Mouse (Mus musculus) kidney, postnatal 14 days (tissue): ENCODE results near the gene Gm45062.
"Not testable (repeated sequence)": the region's sequence is repeated elsewhere in the genome, so short reads cannot be mapped to it uniquely, and the experiment has no call there.

Source experiments
- DNase-seq: peaks from one replicate; pipeline ENCODE4 v3.0.0; 2022; ENCODE audit warnings: mixed read lengths

Gene Gm45062

GRCm38 (mm10) chr6:8511447-8511846, 252.2 kb downstream of the Gm45062 start:
- no peak for DNase-seq

GRCm38 (mm10) chr6:8512416-8512815, 253.2 kb downstream of the Gm45062 start:
- no peak for DNase-seq

- no peak for DNase-seq
Observed at GRCm38 (mm10) chr6:8519687-8520086, 260.4 kb downstream of the Gm45062 start.

GRCm38 (mm10) chr6:8521231-8521630, 262.0 kb downstream of the Gm45062 start:
- DNase-seq: no peak

- no peak for DNase-seq
Observed at GRCm38 (mm10) chr6:8524717-8525116, 265.5 kb downstream of the Gm45062 start.

GRCm38 (mm10) chr6:8531104-8531894, 272.0 kb downstream of the Gm45062 start:
- no peak for DNase-seq

- no peak for DNase-seq
Observed at GRCm38 (mm10) chr6:8536944-8537343, 277.7 kb downstream of the Gm45062 start.

GRCm38 (mm10) chr6:8541531-8541930, 282.3 kb downstream of the Gm45062 start:
- not testable (repeated sequence) for DNase-seq

GRCm38 (mm10) chr6:8544822-8545221, 285.6 kb downstream of the Gm45062 start:
- no peak for DNase-seq

GRCm38 (mm10) chr6:8545780-8546179, 286.5 kb downstream of the Gm45062 start:
- DNase-seq: no peak

- no peak for DNase-seq
Observed at GRCm38 (mm10) chr6:8551155-8551554, 291.9 kb downstream of the Gm45062 start.

- no peak for DNase-seq
Observed at GRCm38 (mm10) chr6:8556849-8557571, 297.8 kb downstream of the Gm45062 start.

GRCm38 (mm10) chr6:8560682-8561081, 301.4 kb downstream of the Gm45062 start:
- DNase-seq: no peak

GRCm38 (mm10) chr6:8582377-8582776, 323.1 kb downstream of the Gm45062 start:
- no peak for DNase-seq

GRCm38 (mm10) chr6:8583892-8584291, 324.6 kb downstream of the Gm45062 start:
- DNase-seq: no peak

- peak; percentile 9 for DNase-seq
Observed at GRCm38 (mm10) chr6:8591665-8592064, 332.4 kb downstream of the Gm45062 start.

GRCm38 (mm10) chr6:8617369-8617768, 358.1 kb downstream of the Gm45062 start:
- no peak for DNase-seq

GRCm38 (mm10) chr6:8619582-8620350, 360.5 kb downstream of the Gm45062 start:
- DNase-seq: no peak

GRCm38 (mm10) chr6:8623045-8623444, 363.8 kb downstream of the Gm45062 start:
- no peak for DNase-seq

GRCm38 (mm10) chr6:8628226-8628625, 369.0 kb downstream of the Gm45062 start:
- DNase-seq: no peak

- no peak for DNase-seq
Observed at GRCm38 (mm10) chr6:8628715-8629267, 369.5 kb downstream of the Gm45062 start.

GRCm38 (mm10) chr6:8630531-8630930, 371.3 kb downstream of the Gm45062 start:
- no peak for DNase-seq

GRCm38 (mm10) chr6:8631362-8631761, 372.1 kb downstream of the Gm45062 start:
- DNase-seq: no peak
